Mouse (Mus musculus) intestine, postnatal 0 days (tissue): Measurements from ENCODE around the gene Mex3a. TPM values are rescaled to one million over a fixed set of nuclear protein-coding genes. Genes with fewer than 3 reads are reported as not detected.

Experiments
- ATAC-seq: fragments of 200-750 bp; cut with Nextera tagmentation; 2 replicates; pipeline ENCODE4 v1.8.0; 2017; ENCODE audit warnings: mild to moderate bottlenecking, moderate TSS enrichment, moderate library complexity
- H3K27ac ChIP-seq: fragments of 300-500 bp; sonication (generic); 2 replicates; pipeline ENCODE4 v1.5.1; 2014; ENCODE audit warnings: mild to moderate bottlenecking, low read depth, low read length, moderate library complexity
- H3K27me3 ChIP-seq: fragments of 300-500 bp; sonication (generic); replicated peaks from 2 replicates; pipeline ENCODE4 v1.6.1; 2014; ENCODE audit warnings: low read length, mixed read lengths; ENCODE audit not compliant: control insufficient read depth, insufficient read depth
- H3K36me3 ChIP-seq: fragments of 300-500 bp; sonication (generic); 2 replicates; pipeline ENCODE4 v1.6.1; 2014; ENCODE audit warnings: mild to moderate bottlenecking, moderate library complexity; ENCODE audit not compliant: control insufficient read depth, insufficient read depth
- H3K4me1 ChIP-seq: fragments of 300-500 bp; sonication (generic); replicated peaks from 2 replicates; pipeline ENCODE4 v1.6.1; 2014; ENCODE audit warnings: antibody characterized with exemption, low read length, mixed read lengths; ENCODE audit not compliant: control insufficient read depth, insufficient read depth
- H3K4me2 ChIP-seq: fragments of 300-500 bp; sonication (generic); replicated peaks from 2 replicates; pipeline ENCODE4 v1.6.1; 2014; ENCODE audit warnings: low read depth, mild to moderate bottlenecking, moderate library complexity
- H3K4me3 ChIP-seq: fragments of 300-500 bp; sonication (generic); 2 replicates; pipeline ENCODE4 v1.5.1; 2014; ENCODE audit warnings: low read depth, low read length
- H3K9ac ChIP-seq: fragments of 300-500 bp; sonication (generic); 2 replicates; pipeline ENCODE4 v1.6.1; 2014; ENCODE audit warnings: mild to moderate bottlenecking, low read depth, low read length
- H3K9me3 ChIP-seq: fragments of 300-500 bp; sonication (generic); 2 replicates; pipeline ENCODE4 v1.6.1; 2016; ENCODE audit warnings: mixed run types; ENCODE audit not compliant: control insufficient read depth
- CTCF ChIP-seq: sonication (generic); IDR thresholded peaks from 2 replicates; pipeline ENCODE4 v1.5.1; 2016; ENCODE audit warnings: low read depth, mild to moderate bottlenecking, control low read depth, antibody characterized with exemption, moderate library complexity
- WGBS: fragments of 180-500 bp; shearing (Covaris S2); extraction: QIAGEN DNeasy Blood & Tissue Kit; methylation state at CpG from one replicate; pipeline ENCODE4 v1.1.7; 2014; 5-methylcytosine and 5-hydroxymethylcytosine counted together
- polyA plus RNA-seq: library from polyadenylated mRNA; unstranded; fragments of >200 nt; fragmentation: Nextera tagmentation; extraction: Ambion mirVana; gene quantifications from 2 replicates; pipeline ENCODE4 v1.2.1, GENCODE M21; 2015

The Mex3a gene
- 2.8 TPM in 2 replicates for polyA plus RNA-seq

- H3K36me3 ChIP-seq: no peaks in the 10 kb centered on the region; the same call in 1 of the 2 replicates
- peaks cover 3% of the 10 kb centered on the region; the same call in 1 of the 2 replicates for H3K4me1 ChIP-seq
- peak within 1 kb of the TSS; percentile 60 for H3K27ac ChIP-seq
- peak within 1 kb of the TSS; percentile 57 for H3K9ac ChIP-seq
- H3K4me3 ChIP-seq: peak within 1 kb of the TSS; percentile 76
- no peaks in the 10 kb centered on the region for H3K9me3 ChIP-seq
- H3K27me3 ChIP-seq: no peaks in the 10 kb centered on the region
- no peak for TF ChIP-seq CTCF
- H3K4me2 ChIP-seq: peak within 1 kb of the TSS; percentile 97
- ATAC-seq: no peak
- 2% methylated on average over 7 of the region's 31 CpGs for WGBS
These were observed at the start of gene Mex3a for GRCm38 (mm10) chr3:88532299-88532674. Gene Mex3a (plus strand): TSS chr3:88532395.

GRCm38 (mm10) chr3:88483141-88483540 is 49.1 kb upstream of the Mex3a start:
- Histone ChIP-seq H3K27me3 (peaks cover 6% of the 10 kb centered on the region; the same call in 1 of the 2 replicates), H3K27ac (no peak overlapping the region), H3K4me3 (no peak overlapping the region), H3K4me1 (no peaks in the 10 kb centered on the region), H3K9ac (no peak overlapping the region), H3K36me3 (peaks cover 54% of the 10 kb centered on the region), H3K4me2 (no peak overlapping the region), H3K9me3 (no peaks in the 10 kb centered on the region)
- ATAC-seq: no peak
- TF ChIP-seq CTCF: no peak
- 65% methylated on average over 8 of the region's 8 CpGs for WGBS

GRCm38 (mm10) chr3:88483621-88484020 is 48.6 kb upstream of the Mex3a start:
- Histone ChIP-seq H3K36me3 (peaks cover 54% of the 10 kb centered on the region), H3K4me2 (no peak overlapping the region), H3K27me3 (peaks cover 6% of the 10 kb centered on the region; the same call in 1 of the 2 replicates), H3K9ac (no peak overlapping the region), H3K4me1 (no peaks in the 10 kb centered on the region), H3K4me3 (no peak overlapping the region), H3K27ac (no peak overlapping the region), H3K9me3 (no peaks in the 10 kb centered on the region)
- 10% methylated on average over 5 of the region's 5 CpGs for WGBS
- TF ChIP-seq CTCF: peak; percentile 96
- no peak for ATAC-seq

GRCm38 (mm10) chr3:88484597-88485316 is 47.4 kb upstream of the Mex3a start:
- Histone ChIP-seq H3K27me3 (peaks cover 6% of the 10 kb centered on the region; the same call in 1 of the 2 replicates), H3K27ac (no peak overlapping the region), H3K9me3 (no peaks in the 10 kb centered on the region), H3K4me1 (0 out of 2 replicates have a peak, but pooled peaks cover 4% of the 10 kb centered on the region), H3K36me3 (peaks cover 54% of the 10 kb centered on the region), H3K9ac (no peak overlapping the region), H3K4me3 (no peak overlapping the region), H3K4me2 (no peak overlapping the region; the same call in 1 of the 2 replicates)
- no peak for TF ChIP-seq CTCF
- 61% methylated on average over 39 of the region's 39 CpGs for WGBS
- ATAC-seq: no peak

- Histone ChIP-seq H3K4me3 (no peak overlapping the region), H3K36me3 (peaks cover 53% of the 10 kb centered on the region), H3K4me1 (peaks cover 10% of the 10 kb centered on the region; the same call in 1 of the 2 replicates), H3K4me2 (no peak overlapping the region), H3K27me3 (peaks cover 6% of the 10 kb centered on the region; the same call in 1 of the 2 replicates), H3K9ac (no peak overlapping the region), H3K9me3 (no peaks in the 10 kb centered on the region), H3K27ac (no peak overlapping the region)
- no peak for TF ChIP-seq CTCF
- 89% methylated on average over 5 of the region's 5 CpGs for WGBS
- ATAC-seq: no peak
These were observed 46.2 kb upstream of the Mex3a start for GRCm38 (mm10) chr3:88486043-88486442.

- no peak overlapping the region for H3K4me2 ChIP-seq
- H3K9me3 ChIP-seq: no peaks in the 10 kb centered on the region
- H3K27me3 ChIP-seq: peaks cover 6% of the 10 kb centered on the region; the same call in 1 of the 2 replicates
- H3K27ac ChIP-seq: no peak overlapping the region
- WGBS: 80% methylated on average over 4 of the region's 4 CpGs
- H3K9ac ChIP-seq: no peak overlapping the region
- no peak for ATAC-seq
- no peak overlapping the region for H3K4me3 ChIP-seq
- H3K36me3 ChIP-seq: peaks cover 47% of the 10 kb centered on the region
- peaks cover 10% of the 10 kb centered on the region; the same call in 1 of the 2 replicates for H3K4me1 ChIP-seq
- TF ChIP-seq CTCF: no peak
These were observed 45.3 kb upstream of the Mex3a start for GRCm38 (mm10) chr3:88486887-88487286.
